Mouse (Mus musculus) spleen, postnatal 36 days (tissue): ENCODE results near the gene Tex14.
A peak's percentile ranks its signal among the peaks of the same experiment; 100 is the strongest.

ENCODE experiments used
- DNase-seq, 2 experiments: peaks; one replicate each; pipeline ENCODE4 v3.0.0; 2022; ENCODE audit warnings: low spot score in 2 of 2, mixed read lengths in 1 of 2

Gene Tex14

DNA sequence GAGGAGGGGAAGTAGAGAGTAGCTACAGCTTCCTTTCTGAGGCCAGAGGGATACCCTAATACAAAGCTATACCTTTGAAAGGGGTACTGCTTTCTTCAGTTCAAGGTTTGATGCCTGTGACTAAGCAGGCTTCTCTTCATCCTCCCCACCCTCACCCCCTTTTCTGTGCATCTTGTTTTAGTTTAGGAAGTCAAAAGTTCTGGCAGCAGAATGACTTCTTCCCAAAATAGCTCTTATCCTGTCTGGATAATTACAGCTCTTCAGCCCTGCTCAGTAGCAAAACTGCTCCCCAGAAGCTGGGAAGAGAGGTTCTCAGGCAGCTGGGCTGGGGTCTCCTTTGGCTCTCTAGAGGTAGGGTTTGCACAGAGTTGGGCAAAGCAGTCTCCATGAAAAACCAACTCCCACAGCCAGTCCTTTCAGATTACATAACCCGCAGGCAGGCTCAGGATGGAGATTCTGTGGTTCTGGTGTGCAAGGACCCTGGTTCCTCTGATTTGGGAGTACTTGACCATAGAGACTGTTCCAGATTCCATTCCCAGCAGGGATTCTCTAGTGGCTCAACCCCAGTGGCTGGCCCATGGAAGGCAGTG lies 166.6 kb downstream of the Tex14 start:
- no peak for DNase-seq

DNA sequence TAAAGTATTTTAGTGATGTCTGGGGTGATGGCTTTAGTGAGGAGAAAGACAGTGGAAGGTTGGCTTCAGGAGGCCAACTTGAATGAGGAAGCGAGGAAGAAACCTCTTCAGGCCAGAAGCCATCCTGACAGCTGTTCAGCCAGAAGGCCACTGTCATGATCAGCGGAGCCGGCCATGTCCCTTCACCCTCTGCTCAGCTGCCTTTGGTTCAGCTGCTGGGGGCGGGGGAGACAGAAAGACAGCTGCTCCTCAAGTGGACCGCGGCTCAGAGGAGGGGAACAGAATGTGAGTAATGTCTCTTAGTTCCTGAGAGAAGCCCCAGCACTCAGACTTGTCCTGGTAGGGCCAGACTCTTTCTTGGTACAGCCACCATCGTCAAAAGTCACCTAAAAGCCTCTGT lies 168.9 kb downstream of the Tex14 start:
- no peak for DNase-seq

DNA sequence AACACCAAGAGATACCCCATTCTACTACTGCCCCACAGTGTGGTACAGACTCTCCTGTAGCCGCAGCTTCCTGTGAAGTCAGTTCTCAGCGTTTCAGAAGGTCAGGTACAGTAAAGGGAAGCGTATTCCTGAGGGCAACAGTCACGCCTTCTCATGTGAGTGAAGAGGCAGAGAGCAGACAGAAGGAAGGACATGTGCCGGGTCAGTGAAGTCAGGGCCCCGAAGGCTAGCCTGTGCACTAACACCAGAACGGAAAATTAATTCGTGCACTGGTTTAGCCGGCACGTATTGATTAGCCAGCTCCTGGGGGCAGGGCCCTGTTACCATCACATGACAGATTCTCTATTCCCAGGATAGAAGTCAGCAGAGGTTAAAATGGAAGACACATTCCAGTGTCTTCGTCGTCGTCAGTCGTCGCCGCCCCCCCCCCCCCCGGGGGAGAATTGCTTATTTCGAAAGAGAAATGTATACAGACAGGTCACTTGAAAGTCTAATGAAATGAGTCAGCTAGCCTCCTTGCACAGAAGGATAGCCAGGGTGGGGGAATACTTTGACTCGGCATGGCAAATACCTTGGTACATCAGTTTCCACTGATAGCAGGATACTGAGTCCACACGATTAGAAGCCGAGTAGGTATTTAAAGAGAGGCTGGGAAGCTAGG lies 169.8 kb downstream of the Tex14 start:
- no peak for DNase-seq

DNA sequence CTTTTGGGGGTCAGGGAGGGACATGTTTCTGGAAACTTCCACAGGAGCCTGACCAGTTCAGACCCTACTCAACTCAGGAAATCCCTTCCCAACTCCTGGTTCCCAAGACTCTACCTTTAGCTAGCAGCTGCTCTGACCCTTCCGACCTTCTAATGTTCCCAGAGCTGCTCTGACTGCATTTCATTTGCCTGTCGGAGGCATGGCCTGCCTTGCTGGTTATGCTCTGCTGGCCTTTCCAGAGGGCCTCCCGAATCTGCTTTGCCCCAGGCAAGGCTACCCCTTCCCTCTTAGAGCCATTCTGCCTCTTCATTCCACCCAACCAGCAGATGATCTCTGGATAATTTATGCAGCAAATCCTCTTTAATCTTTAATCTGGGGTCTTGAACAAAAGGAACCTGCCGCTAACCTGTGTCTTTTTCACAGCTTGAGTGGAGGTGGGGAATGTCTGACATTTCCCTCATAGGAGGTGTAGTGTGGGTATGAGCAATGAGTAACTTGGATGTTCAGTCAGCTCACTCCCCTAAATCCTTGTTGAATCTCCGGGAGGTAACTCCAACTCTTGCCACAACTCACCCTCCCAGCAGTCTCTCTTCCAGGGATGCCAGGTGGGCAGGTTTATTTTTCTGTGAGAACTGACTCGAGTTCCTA lies 172.9 kb downstream of the Tex14 start:
- no peak for DNase-seq

DNA sequence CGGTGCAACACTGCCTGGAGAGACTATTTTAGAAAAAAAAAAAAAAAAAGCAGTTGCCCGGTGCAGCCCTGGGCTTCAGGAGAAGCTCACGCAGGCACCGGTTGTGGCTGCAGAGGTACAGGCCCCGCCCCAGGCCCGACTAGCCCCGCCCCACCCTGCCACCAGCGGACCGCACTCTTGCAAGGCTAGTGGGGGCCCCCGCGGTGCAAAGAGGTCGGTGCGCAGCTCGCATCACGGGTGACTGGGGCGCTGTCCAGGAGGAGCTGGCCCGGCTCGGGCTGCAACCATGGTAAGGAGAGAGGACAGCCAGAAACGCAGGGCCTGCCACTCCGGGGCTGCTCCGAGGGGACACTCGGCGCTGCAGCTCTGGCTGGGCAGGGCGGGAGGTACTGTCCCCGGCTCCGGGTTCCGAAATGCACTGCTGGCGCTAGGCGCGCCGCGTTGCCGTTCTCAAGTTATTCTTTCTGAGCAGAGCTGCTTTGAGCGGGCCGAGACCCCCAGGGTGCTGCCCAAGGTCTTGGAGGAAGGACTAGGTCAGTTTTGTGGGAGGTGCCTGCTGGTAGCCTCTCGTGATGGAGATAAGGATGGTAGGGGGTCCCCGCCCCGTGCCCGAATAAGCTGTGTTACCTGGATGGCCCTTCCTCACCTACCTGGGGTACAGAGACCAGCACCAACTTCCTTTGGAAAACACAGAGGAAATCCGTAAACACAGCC lies 173.5 kb downstream of the Tex14 start:
- DNase-seq, result peak; percentile 47 to 55

DNA sequence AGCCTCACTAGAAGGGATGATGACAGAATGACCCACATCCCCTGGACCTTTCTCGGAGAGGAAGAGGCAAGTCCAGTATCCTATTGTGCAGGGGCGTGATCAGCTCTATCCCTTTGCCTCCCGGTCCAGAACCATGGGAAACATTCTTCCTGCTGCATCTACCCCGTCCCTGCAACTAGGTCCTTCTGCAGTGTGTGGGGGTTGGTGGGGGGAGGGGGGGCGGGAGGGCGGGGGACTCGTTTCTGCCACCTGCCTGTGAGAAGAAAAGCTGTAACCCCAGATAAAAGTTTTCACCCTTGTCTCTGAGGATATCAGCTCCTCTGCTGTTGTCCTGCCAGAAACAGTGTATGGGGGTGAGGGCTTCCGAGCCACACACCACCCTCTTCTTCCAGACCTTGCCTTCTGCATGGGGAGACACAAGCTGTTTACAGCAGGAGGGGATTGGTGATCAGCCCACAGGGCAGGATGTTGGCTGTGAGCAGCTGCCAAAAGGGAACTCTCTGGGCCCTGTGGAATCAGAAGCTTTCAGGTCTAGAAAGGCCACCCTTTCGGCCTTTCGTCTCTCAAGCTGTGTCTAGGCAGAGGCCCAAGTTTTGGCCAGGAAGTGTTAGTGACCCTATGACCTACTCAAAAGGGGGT lies 174.2 kb downstream of the Tex14 start:
- no peak for DNase-seq

DNA sequence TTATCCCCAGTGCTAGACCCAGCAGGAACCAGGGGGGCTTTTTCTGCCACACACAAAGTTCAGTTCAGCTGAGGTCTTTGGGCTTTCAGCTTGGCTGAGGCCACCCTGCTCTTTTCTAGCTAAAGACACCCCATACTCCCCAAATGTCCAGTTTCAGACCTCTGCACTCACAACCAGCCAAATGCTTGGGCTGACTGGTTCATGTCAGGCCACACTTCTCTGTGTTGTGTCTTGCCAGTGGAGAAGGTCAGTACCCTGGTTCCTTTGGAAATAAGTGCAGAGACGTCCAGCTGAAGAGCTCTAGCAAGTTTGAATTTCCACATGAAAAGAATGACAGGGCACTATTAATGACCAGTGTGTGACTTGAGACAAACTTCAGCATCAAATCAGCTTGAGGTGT lies 174.8 kb downstream of the Tex14 start:
- DNase-seq, result no peak

DNA sequence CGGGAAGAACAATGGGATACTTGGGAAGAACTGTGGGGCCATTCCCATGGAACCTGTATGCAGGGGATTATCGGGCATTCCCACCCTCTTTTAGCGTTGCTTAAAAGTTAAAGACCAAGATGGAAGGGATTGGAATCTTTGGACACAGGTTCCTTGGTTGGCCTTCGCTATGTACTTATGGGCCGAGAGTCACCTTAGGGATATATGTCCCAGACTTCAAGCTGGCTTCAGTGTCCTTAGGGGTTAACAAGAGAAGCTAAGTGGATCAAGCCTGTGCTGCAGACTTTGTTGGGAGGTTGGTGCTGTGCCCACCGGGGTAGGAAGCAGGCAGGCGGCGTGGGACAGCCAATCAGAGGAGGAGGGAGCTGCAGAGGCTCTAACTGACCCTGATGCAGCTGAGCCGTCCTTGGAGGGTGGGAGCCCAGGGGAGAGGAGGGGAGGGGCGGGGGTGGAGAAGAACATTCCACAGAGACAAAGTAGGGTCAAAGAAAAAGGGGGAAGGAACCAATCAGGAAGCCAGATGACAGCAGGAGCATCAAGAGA lies 175.7 kb downstream of the Tex14 start:
- DNase-seq, result no peak

DNA sequence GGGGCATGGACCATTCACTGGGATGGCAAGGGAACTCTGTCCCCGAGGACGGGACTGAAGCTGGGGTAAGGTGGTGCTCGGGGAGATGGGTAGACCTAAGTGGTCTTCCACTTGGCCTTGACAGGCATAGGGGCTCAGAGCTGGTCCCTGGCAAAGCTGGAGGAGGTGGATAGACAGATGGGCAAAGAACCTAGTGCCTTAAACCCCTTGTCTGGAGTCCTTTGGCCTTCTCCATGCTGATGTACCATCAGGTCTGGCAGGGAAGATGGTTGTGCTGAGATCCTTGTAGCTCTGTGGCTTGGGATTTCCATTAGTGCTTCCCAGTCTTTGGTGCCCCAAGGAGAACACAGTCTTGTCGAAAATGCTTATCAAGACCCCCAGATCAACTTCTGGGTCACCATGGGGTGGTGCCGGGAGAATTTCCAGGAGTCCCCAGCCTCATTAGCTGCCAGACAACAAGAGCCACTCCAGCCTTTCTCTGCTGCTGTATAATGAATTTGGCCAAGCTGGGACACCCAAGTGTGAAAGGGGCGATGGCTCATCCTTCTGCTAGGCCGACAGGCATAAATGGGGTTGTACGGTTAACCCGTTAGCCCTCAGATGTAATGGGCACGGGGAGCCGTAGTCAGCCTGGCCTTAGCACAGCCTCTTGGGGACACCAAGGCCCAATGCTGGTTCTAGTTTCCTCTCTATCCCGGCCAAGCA lies 176.4 kb downstream of the Tex14 start:
- no peak for DNase-seq

DNA sequence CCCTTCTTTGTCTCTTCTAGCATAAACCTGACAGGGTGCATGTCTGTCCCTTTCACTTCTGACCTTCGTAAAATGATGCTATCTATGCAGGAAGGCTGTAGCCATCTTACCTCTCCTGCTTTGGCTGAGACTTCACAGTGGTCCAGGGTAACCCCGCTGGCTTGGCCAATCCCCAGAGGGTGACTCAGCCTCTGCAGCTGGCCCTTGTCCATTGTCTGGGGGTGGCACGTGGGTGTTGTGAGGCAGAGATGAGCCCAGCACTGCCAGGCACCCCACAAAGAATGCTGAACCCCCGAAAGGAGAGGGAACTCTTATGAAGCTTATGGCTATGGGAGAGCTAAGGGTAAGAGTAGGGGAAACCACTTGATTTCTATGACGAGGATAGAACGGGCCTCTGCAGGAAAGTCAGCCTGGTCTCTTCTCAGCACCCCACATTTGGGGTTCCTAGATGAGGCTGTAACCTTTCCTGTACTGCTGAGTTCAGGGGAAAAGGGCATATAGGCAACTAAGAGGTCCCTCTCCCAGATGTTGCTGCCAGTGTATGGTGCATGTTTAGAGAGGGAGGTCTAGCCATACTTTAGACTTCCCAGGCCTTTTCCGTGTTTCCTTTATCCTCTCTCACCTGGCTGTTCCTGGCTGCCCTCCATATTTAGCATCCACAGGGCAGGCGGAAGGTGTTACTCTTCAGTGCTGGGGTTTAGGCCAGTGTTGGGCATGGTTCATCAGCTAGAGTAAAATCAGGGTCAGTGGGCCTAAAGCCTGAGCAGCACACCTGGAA lies 177.3 kb downstream of the Tex14 start:
- no peak for DNase-seq

DNA sequence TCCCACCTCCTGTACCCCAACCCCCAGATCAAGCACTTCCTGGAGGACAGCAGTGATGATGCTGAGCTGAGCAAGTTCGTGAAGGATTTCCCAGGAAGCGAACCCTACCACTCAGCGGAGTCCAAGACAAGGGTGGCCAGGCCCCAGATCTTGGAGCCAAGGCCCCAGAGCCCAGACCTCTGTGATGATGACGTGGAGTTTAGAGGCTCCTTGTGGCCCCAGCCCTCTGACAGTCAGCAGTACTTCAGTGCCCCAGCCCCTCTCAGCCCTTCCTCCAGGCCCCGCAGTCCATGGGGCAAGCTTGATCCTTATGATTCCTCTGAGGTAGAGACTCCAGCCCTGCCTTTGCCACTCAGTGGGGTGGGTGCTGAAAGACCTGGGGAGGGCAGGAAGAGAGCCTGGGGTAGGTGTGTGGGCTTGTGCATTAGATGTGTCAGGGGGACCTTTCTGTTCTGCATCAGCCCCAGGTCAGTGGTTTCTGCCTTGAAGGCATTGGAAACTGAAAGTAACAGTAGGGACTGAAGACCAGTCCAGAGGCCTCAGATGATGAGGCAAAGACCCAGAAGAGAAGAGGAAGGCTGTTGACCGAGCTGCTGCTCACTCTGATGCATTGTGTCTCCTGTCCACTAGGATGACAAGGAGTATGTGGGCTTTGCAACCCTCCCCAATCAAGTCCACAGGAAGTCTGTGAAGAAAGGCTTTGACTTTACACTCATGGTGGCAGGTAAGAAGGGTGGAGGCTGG lies 178.6 kb downstream of the Tex14 start:
- DNase-seq, result no peak

DNA sequence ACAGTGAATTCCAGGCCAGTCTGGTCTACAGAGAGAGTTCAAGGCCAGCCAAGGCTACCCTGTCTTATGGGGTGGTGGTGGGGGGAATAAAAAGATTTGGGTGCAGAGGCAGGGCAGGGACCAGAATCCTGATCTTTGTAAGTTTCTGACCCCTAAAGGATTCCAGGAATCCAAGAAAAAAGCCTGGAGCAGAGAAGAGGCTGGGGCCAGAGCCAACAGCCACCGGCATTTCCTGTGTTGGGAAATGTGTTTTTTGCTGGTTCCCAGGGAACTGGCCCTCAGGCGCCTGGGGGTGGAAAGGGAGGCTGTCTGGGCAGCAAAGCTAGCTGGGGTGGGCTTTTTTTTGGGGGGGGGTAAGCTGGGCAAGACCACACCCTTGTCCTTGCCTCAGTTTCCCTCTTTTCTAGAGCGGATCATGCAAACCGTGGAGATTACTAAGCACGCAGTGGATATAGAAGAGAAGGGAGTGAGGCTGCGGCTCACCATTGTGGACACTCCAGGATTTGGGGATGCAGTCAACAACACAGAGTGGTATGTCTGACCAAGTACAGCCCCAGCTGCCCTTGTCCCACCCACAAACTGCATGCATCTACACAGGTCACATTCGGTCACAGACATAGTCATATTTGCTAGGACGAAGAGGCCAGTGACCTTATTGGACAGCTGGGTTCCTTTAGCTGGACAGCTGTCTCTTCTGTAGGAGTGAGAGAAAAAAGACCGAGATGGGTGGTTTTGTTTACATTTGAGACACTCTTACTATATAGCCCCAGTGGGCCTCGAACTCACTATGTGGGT lies 180.0 kb downstream of the Tex14 start:
- DNase-seq, result no peak

DNA sequence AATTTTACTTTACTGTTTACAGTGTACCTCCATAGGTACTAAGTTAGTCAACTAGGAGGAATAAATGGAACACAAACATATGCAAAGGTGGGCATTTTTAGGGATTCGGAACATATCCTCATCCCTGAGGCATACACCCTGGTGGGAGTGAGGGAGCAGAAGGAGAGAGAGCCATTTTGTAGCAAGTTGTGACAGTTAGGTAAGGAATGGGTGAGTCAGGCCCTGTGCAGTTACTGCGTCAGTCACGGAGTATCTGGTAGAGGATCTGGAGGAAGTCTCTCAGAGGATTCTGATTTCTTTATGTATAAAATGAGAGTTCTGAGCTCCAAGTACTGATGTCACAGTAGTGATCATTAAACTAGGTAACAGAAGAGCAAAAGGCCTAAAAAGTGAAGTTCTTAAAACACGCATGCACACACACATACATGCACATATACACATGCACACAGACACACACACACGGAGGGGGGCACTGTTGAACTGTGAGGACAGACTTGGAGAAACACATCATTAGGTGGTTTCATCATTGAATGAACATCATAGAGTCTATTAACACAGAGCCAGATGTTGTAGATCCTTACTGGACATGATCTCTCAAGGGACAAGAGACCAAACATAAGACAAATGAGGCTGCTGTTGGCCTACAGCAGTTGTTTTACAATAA lies 182.5 kb downstream of the Tex14 start:
- no peak for DNase-seq

DNA sequence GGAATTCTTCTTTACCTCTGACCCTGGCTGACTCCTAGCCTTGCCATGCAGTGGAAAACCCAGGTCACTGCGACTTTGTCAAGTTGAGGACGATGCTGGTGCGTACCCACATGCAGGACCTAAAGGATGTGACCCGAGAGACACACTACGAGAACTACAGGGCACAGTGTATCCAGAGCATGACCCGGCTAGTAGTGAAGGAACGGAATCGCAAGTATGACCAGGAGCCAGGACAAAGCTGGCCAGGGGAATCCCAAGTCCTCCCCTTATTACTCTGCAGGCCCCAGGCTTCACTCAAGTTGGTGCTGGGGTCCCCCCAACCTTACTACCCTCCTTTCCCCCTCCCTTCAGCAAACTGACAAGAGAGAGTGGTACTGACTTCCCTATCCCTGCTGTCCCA lies 184.7 kb downstream of the Tex14 start:
- DNase-seq, result no peak

DNA sequence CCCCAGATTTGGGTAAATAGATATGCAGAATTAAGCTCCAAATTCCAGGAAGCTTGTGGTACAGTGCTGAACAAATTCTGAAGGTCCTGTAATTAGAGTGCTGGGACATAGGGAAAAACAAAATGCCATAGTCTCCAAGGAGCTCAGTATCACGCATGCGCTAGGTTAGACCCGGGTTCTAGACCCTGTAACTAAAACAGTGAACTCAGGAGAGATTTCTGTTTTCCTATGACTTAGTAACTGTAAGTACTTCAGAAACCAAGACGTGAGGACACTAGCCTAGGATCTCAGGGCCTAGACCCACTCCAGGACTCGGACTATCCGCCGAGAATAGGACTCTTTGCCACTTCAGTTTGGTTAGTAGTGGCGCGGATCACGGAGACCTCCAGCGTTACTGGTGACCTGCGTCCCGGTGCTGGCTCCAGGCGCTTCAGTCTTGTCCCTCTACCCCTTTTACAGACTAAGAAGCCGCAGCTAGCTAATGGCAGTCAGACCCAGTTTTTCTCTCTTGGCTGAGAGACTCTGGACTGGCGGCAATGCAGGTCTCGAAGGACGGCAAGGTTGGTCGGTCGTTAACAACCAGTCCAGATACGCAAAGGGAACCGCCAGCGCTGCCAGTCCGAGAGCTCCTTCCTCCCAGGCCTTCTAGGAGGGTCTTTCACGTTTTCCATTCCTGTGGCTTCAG lies 186.1 kb downstream of the Tex14 start:
- peak; percentile 18 to 24 for DNase-seq

DNA sequence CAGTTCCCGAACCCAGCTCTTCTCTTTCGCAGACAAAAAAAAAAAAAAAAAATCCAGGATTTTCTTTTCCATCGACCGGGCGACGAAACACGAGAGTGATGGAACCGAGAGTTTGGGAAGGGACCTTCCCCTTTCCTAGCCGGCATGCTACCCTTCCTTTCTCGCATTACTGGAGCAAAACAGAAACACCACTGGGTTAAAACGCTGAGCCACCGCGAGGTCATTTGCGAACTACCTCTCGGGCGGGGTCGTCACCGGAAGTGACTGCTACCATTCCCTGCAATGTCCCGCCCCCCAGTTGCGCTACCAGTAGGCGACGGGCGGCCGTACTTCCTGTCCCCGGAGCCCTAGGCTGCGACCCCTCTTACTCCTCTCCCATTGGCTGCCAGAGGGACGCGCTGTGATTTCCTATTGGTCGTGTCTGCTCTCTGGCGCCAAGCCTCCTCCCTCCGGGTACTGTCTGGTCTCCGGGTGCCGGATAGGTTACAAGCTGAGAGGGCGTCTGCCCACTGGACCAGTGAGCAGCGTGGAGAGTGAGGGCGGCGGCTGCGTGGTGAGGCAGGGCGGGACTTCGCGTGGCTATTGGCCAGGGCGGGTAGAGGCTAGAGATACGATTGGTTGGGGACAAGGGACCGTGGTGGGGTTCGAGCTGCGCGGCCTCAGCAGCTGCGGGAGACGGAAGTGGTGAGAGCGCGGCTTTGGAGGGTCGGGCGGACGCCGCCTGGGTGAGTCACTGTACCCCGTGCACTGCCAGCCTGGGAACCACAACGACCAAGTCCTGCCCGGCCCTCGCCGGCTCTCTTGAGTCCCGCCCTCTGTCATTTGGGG lies 186.9 kb downstream of the Tex14 start, which contains the start of gene Mtmr4:
Gene Mtmr4 (plus strand): TSS at position 637 of the 828 bp plus-strand sequence.
- peak; percentile 100 for DNase-seq

DNA sequence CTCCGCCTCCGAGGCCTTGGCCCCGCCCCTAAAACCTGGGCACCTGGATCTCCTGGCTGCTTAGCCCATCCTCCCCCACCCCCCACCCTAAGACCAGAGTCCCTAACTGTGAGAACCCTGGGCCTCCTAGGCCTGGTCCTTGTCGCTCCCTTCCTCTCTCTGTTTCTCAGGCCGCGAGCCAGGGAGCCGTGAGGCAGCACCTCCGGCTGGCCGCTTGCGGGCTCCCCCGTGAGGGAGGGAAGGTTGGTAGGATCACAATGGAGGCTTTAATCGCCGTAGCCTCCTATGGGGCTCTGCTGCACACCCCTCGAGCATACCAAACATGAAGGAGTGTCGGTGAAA lies 187.5 kb downstream of the Tex14 start:
- DNase-seq, result no peak
